Mouse (Mus musculus): ENCODE results near the gene Dntt.

The Dntt gene

DNA sequence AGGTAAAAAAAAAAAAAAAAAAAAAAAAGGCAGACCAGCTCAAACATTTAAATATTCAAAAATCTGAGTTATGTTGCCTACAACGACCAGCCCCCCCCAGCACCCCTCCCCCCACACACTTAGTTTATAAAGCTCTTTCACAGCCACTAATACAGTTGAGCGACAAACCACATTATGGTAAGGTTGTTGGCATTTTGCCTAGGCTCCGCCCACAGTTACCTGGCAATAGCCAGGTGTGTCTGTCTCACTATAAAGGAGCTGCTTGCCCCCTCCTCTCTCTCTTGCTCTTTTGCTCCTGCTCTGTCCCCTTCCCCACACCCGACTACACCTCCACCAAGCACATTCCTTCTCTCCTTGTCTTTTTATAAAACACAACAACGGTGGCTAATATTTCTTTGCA is 17.4 kb upstream of the Dntt start:
- no peak for DNase-seq (ENCODE audit: low spot score)

GRCm38 (mm10) chr19:41013591-41013990 is 15.5 kb upstream of the Dntt start:
- DNase-seq (ENCODE audit: low spot score), result no peak

- DNase-seq (ENCODE audit: low spot score), result no peak
These were observed 15.1 kb upstream of the Dntt start for GRCm38 (mm10) chr19:41014003-41014402.

DNA sequence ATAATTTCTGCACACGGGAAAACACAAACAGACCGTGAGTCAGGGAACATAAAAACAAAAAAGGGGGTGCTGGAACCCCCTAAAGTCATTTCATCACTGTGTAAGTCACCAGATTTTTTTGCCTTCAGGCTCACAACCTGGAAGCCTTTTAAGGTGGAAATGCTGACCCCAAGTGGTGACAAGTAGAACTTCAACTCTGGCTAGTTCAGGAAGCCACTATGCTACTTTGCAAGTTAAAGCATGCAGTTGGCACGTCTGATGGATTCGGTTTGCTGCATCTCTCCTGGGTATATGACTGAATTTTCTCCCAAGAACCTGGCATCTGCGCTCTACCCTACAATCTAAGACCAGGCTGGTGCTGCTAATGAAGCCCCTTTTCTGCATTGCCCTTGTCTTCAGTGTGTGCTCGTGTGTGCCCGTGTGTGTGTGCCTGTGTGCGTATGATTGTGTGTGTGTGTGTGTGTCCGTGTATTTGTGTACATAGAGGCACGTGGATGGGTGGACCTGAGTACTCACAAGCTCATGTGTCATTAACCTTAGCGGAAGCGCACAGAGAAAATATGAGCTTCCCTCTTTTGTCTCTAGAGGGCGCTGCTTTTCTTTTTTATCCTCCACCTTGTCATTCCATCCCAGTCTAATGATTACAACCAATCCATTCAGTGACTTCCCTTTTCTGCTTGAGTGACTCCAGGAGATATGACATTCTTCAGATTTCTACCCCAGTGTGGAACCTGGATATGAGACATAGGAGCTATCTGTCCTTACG is 12.9 kb upstream of the Dntt start:
- no peak for DNase-seq (ENCODE audit: low spot score)

GRCm38 (mm10) chr19:41019164-41019675 is 9.9 kb upstream of the Dntt start:
- DNase-seq (ENCODE audit: low spot score), result no peak

DNA sequence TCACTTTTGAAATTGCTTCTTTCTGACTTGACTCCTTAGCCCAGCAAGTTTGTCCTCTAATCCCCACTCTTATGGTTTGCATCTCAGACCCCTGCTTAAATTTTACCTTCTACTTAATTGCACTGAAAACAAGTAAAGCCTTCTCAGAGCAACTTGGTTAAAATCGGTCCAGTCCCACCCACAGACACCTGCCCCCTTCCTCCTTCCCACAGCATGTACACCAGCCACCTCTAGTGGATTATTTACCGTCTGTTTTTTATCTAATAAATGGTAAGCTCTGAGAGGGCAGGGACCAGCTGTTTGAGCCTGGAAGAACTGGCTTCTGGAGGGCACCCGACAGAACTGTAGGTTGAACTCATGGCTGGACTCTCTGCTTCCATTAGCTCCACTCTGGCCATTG is 8.5 kb upstream of the Dntt start:
- DNase-seq (ENCODE audit: low spot score), result no peak

- no peak for DNase-seq (ENCODE audit: low spot score)
These were observed 6.8 kb upstream of the Dntt start for GRCm38 (mm10) chr19:41022244-41022643.

- DNase-seq (ENCODE audit: low spot score), result no peak
These were observed 2.5 kb upstream of the Dntt start for GRCm38 (mm10) chr19:41026551-41026950.

DNA sequence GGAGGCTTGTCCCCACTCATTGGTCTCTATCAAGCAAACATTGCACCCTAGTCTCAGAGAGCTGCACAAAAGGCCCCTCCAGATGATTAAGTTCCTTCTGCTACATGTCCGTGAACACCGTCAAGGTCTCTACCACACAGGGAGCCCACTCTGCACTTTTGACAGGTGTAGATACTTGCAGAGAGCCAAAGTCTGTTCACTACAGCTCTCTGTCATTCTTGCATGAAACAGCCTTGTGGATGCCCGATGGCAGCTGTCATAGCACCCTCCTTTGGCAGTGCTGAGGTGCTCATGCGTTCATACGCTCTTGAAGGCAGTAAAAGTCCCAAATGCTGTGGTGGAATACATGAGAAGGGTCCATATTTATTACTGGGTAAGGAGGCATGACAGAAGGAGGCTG is 2.1 kb upstream of the Dntt start:
- no peak for DNase-seq (ENCODE audit: low spot score)

DNA sequence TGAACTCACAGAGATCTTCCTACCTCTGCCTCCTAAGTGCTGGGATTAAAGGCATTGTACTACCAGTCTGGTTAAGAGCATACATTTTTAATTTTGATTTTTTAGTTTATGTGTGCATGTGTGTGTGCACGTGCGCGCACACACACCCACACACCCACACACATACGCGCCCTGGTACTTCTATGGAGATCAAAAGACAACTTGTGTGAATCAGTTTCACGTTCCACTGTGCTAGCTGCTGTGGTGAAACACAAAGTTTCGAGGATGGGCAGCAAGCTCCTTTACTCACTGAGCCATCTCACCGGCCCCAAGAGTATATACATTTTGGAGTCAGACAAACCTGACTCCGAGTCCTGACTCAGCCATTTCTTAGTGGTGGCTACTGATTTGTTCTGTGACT is 1.5 kb upstream of the Dntt start:
- DNase-seq (ENCODE audit: low spot score), result no peak

GRCm38 (mm10) chr19:41030161-41030560 is 1.1 kb downstream of the Dntt start:
- DNase-seq (ENCODE audit: low spot score), result no peak

DNA sequence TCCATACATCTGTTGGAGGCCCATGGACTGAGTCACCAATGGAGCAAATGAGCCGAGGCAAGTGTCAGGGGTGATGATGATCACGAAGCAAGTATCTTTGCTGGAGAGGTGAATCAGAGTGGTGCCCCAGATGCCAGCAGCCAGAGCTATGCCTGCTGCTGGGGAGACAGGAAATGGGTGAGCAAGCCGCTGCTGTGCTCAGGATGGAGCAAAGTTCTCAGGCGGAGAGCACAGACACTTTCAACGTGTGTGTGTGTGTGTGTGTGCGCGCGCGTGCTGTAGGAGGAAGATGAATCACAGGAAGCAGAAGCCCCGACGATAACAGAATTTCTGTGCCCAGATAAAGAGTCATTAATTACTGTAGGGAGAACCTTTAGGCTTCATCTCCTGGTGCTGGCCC is 1.9 kb downstream of the Dntt start:
- no peak for DNase-seq (ENCODE audit: low spot score)

GRCm38 (mm10) chr19:41031869-41032268 is 2.8 kb downstream of the Dntt start:
- no peak for DNase-seq (ENCODE audit: low spot score)

DNA sequence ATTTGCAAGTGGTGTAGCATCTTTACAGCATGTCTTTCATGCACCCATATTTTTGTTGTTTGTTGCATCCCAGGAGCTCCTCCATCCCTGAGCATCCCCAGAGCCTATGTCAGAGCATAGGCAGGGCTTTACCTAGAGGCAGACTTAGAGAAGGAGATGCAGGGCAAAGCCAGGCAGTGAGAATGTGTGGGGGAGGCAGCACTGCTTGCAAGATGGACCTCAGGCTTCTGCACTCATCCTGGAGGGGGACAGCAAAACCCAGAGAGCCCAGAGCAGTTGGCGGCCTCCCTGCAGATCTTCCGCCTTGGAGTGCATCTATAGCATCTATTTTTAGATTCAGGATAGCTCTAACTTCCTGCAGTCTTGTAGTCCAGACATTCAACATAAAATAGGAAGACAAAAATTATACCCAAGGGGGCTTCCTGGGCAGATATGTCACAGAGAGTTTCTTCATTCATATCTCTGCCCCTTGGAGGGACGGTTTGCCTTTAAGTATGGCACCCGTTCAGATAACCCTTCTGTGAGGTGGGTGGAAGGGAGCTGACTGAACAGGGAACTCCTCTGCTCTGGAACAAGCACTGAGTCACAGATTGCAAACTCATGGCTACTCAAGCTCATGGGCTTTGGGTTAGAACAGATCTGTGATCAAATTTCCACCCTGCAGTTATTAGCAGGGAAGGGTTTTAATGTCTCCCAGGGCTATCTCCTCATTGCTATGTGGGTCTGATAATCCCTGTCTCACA is 6.9 kb downstream of the Dntt start:
- no peak for DNase-seq (ENCODE audit: low spot score)

GRCm38 (mm10) chr19:41039110-41039509 is 10.0 kb downstream of the Dntt start:
- no peak for DNase-seq (ENCODE audit: low spot score)

DNA sequence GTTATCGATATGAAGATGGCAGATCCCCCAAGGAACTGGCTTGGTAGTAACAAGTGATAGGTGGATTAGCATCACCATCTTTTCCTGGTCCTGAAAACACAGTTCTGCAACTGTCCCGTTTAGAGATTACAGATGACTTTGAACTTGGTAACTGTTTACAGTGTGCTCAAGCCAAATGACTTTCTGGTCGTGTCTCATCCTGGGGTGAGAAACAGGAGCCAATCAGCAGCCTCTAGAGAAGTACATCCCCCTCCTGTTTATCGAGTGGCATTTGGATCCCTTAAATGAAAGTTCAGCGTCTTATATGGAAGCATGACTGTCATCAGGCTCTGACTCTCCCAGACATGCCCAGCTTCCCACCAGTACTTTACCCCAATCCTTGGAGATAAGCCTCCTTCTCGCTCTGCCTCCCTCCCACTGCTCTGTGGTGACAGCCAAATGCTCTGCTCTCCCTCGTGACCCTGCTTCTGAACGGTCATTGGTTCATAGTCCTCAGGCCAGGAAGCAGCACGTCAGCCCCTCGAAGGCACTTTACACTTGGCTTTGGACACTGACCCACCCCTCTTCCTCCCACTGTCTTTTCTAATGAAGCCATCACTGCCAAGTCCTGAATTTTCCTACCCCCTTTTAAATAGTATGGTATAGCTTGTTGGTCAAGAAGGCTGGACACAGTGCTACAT is 16.2 kb downstream of the Dntt start:
- DNase-seq (ENCODE audit: low spot score), result no peak

- no peak for DNase-seq (ENCODE audit: low spot score)
These were observed 18.5 kb downstream of the Dntt start for GRCm38 (mm10) chr19:41047437-41048186.

DNA sequence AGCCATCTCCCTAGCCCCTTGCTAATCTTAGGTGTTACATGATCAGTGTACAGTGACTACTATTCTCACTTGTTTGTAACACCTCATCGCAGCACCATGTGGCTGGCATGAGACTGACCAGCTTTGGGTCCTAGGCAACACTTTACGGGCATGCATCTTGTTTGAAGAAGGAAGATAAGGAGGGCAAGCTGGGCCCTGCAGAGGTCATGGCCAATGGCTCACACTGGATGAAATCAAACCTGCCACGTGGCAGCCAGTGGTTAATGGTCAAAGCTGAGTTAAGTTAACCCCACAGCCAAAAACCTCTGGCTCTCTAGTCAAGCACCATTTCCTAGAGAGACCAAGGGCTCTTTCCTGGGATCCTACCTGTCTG is 19.1 kb downstream of the Dntt start:
- DNase-seq (ENCODE audit: low spot score), result no peak

GRCm38 (mm10) chr19:41051714-41052113 is 22.6 kb downstream of the Dntt start:
- no peak for DNase-seq (ENCODE audit: low spot score)

GRCm38 (mm10) chr19:41052247-41052646 is 23.2 kb downstream of the Dntt start:
- no peak for DNase-seq (ENCODE audit: low spot score)

DNA sequence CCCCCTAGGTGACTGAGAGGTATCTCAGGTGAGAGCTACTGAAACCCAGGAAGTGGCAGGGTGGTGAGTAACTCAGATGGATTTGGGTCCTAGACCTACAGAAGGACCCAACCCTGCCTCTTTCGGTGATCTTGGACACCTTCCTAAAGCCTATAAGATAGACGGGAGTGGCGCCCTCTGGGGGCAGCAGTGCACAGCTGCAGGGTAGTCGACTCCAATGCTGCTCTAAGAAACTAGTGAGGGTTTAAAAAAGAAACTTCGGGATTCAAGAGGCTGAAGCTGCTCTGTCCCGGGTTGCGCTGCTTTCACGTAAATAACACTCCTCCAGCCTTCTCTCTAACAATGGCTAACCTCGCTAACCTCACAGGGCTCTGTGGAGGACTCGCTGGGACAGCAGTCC is 24.5 kb downstream of the Dntt start:
- DNase-seq (ENCODE audit: low spot score), result no peak

DNA sequence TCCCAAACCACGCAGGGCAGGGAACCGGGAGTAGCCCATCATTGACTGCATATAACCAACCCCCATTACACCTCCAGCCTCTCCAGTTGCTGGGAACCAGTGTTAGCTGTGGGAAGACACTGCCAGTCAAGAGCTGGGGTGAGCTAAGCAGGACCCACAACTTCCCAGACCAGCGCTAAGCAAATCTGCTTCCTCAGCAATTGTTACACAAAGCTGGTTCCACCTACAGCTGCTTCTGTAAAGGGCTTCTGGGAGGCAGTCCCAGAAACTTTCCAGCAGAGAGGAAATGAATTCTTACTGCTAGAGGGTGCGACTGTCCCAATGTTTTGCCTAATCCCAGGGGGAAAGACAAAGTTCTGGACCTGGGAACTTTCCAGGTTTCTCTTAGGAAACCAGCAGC is 25.6 kb downstream of the Dntt start:
- no peak for DNase-seq (ENCODE audit: low spot score)

Measured in layer of hippocampus, adult 9-10 months (tissue).